Mouse (Mus musculus) cortical plate, adult 2 months (tissue): ENCODE results near the gene Hmox2.
"Not testable (repeated sequence)": the region's sequence is repeated elsewhere in the genome, so short reads cannot be mapped to it uniquely, and the experiment has no call there.

Experiments used
- CTCF ChIP-seq: fragments of 200-500 bp; IDR thresholded peaks from 2 replicates; pipeline ENCODE4 v1.5.1; 2011; ENCODE audit warnings: mild to moderate bottlenecking, control low read depth, low read length; ENCODE audit not compliant: insufficient read depth; ENCODE audit errors: extremely low read depth
- POLR2A ChIP-seq: fragments of 200-500 bp; IDR thresholded peaks from 2 replicates; pipeline ENCODE4 v1.6.1; 2011; ENCODE audit warnings: mild to moderate bottlenecking, low read length, control low read depth; ENCODE audit not compliant: insufficient read depth; ENCODE audit errors: extremely low read depth

DNA sequence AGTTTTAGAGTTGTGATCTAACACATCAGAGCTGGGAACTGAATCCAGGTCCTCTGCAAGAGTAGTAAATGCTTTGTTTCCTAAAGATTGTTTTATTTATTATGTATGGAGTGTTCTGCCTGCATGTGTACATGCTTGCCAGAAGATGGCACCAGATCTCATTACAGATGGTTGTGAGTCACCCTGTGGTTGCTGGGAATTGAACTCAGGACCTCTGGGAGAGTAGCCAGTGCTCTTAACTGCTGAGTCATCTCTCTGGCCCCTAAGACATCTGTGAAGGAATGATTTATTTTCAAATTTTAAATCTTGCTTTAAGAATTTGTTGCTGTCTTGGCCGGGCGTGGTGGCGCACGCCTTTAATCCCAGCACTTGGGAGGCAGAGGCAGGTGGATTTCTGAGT is 36.8 kb upstream of the Hmox2 start:
- TF ChIP-seq POLR2A, CTCF: not testable (repeated sequence)
